12 mouse cellular contexts compared by ENCODE assay signal in the genomic region with DNA sequence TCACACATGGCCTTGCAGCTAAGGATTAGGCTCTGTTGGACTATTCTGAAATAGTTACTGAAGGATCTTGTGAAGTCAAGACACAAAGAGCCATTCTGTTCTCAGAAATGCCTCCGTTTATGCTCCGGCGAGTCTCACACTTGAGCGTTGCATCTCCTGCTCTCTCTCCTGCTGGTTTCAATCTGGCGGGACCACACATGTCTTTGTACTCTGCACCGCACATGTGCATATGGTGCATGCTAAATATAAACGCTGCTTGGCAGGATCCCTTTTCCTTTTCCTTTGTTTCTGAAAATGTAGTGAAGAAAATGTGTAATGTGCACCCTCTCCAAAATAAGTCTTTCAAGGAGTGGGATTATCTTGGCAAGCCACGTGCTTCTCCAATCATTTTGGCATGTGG.
DNase-seq lines count a peak whose midpoint lies in the region; ATAC-seq and TF ChIP-seq lines count a peak whose summit lies in the region.
"Had no signal": no experiment of that assay in that cellular context is flagged by ENCODE, and none has a peak within 500 bp of the region (broad histone marks: within the 10 kb centered on the region; RNA-seq: fewer than 3 reads in every experiment).

No protein-coding gene starts in this region.

- no peak overlapping the region for H3K9ac ChIP-seq in forebrain, postnatal 0 days

- H3K9me3 ChIP-seq in forebrain, postnatal 0 days (ENCODE audit: low read length): no peaks in the 10 kb centered on the region

- peaks cover 10% of the 10 kb centered on the region; the same call in 1 of the 2 replicates for H3K4me1 ChIP-seq in forebrain, postnatal 0 days (ENCODE audit: insufficient read depth)

- 19% methylated on average over 8 of the region's 8 CpGs for WGBS in forebrain, postnatal 0 days

- peak; percentile 94 for ATAC-seq in forebrain, postnatal 0 days
- ATAC-seq in granulocyte monocyte progenitor cell, adult 5-6 weeks (replicated peaks; ENCODE audit: poor library complexity, severe bottlenecking): no peak
- ATAC-seq: activated CD4-positive, CD25-positive, alpha-beta regulatory T cell, adult 4 months had no signal

- TF ChIP-seq CTCF in forebrain, postnatal 0 days (IDR thresholded peaks at IDR 0.05; ENCODE audit: low read depth): no peak

- no peaks in the 10 kb centered on the region for H3K27me3 ChIP-seq in forebrain, postnatal 0 days (ENCODE audit: insufficient read depth, low read length)

- peak; percentile 31 for DNase-seq in retina, postnatal 1 day
- DNase-seq in retina, embryonic 14.5 days (ENCODE audit: low spot score): no peak
- peak; percentile 83 for DNase-seq in forebrain, postnatal 0 days
- peak; percentile 69 to 78 for DNase-seq in left cerebral cortex, adult 18-20 months (ENCODE audit: low spot score in 2 of 2)
- DNase-seq in telencephalon, adult 2 months (ENCODE audit: low read depth, low spot score): peak; percentile 92
- DNase-seq in urinary bladder, postnatal 10 days (ENCODE audit: low spot score): no peak
- no peak for DNase-seq in heart, adult 18-20 months
- DNase-seq: heart, postnatal 10 days had no signal

- no peak overlapping the region for H3K4me2 ChIP-seq in forebrain, postnatal 0 days (ENCODE audit: low read depth)

- no peak overlapping the region for H3K4me3 ChIP-seq in forebrain, postnatal 0 days (ENCODE audit: low read depth, low read length)
- H3K4me3 ChIP-seq: erythroblast, embryonic 14.5 days had no signal

- peak overlapping the region; percentile 77 for H3K27ac ChIP-seq in forebrain, postnatal 0 days (ENCODE audit: low read depth, low read length)
- H3K27ac ChIP-seq: kidney, postnatal 0 days had no signal

- H3K36me3 ChIP-seq in forebrain, postnatal 0 days (ENCODE audit: insufficient read depth): no peaks in the 10 kb centered on the region

Comparison
In these comparisons a context has a peak if more than half of its experiments do, and no peak if none do; other contexts are left out.
1. DNase-seq: peak in retina, postnatal 1 day (single experiment), forebrain, postnatal 0 days (single experiment), left cerebral cortex, adult 18-20 months (2 of 2) and telencephalon, adult 2 months (single experiment); none in retina, embryonic 14.5 days (single experiment), urinary bladder, postnatal 10 days (single experiment) and heart, adult 18-20 months (0 of 2).